Mouse (Mus musculus) brain, embryonic 14.5 days (tissue): ENCODE measurements at regions not wholly inside any gene's neighbourhood (a gene's known extent, or its start where the extent isn't known, plus 50 kb on each side); places are given as distances from the start of the nearest gene placed in this dataset.

Source experiments
- CTCF ChIP-seq: fragments of 200-500 bp; IDR thresholded peaks from 2 replicates; pipeline ENCODE4 v1.5.1; 2012; ENCODE audit warnings: inconsistent platforms, mild to moderate bottlenecking, moderate library complexity, borderline replicate concordance; ENCODE audit not compliant: insufficient read depth, insufficient read length; ENCODE audit errors: extremely low read depth
- POLR2A ChIP-seq: fragments of 200-500 bp; IDR thresholded peaks from 2 replicates; pipeline ENCODE4 v1.6.1; 2012; ENCODE audit warnings: mild to moderate bottlenecking, inconsistent platforms, borderline replicate concordance; ENCODE audit not compliant: poor library complexity, insufficient read depth, insufficient read length, severe bottlenecking; ENCODE audit errors: extremely low read depth

- no peak for TF ChIP-seq CTCF
- no peak for TF ChIP-seq POLR2A
Measured at GRCm38 (mm10) chr1:152174464-152174863, 84.5 kb upstream of the 1700025G04Rik start.
